Mouse (Mus musculus): ENCODE measurements at regions not wholly inside any gene's neighbourhood (a gene's known extent, or its start where the extent isn't known, plus 50 kb on each side); places are given as distances from the start of the nearest gene placed in this dataset.

GRCm38 (mm10) chr6:51178799-51179398, 253.6 kb upstream of the Nfe2l3 start:
- DNase-seq (ENCODE audit: low spot score in 2 of 2), result no peak

- no peak for DNase-seq (ENCODE audit: low spot score in 2 of 2)
Observed at GRCm38 (mm10) chr6:51179741-51180537, 252.5 kb upstream of the Nfe2l3 start.

GRCm38 (mm10) chr6:51180881-51181875, 251.3 kb upstream of the Nfe2l3 start:
- no peak for DNase-seq (ENCODE audit: low spot score in 2 of 2)

- DNase-seq (ENCODE audit: low spot score in 2 of 2), result no peak
Observed at GRCm38 (mm10) chr6:51181905-51182304, 250.6 kb upstream of the Nfe2l3 start.

GRCm38 (mm10) chr6:51182771-51183284, 249.6 kb upstream of the Nfe2l3 start:
- DNase-seq (ENCODE audit: low spot score in 2 of 2), result no peak

GRCm38 (mm10) chr6:51183576-51184420, 248.7 kb upstream of the Nfe2l3 start:
- DNase-seq (ENCODE audit: low spot score in 2 of 2), result no peak

- no peak for DNase-seq (ENCODE audit: low spot score in 2 of 2)
Observed at GRCm38 (mm10) chr6:51184500-51184899, 248.0 kb upstream of the Nfe2l3 start.

GRCm38 (mm10) chr6:51185201-51185600, 247.3 kb upstream of the Nfe2l3 start:
- no peak for DNase-seq (ENCODE audit: low spot score in 2 of 2)

GRCm38 (mm10) chr6:51189173-51189572, 243.3 kb upstream of the Nfe2l3 start:
- DNase-seq (ENCODE audit: low spot score in 2 of 2), result no peak

GRCm38 (mm10) chr6:51192826-51193225, 239.6 kb upstream of the Nfe2l3 start:
- DNase-seq (ENCODE audit: low spot score in 2 of 2), result no peak

- DNase-seq (ENCODE audit: low spot score in 2 of 2), result no peak
Observed at GRCm38 (mm10) chr6:51193356-51193755, 239.1 kb upstream of the Nfe2l3 start.

GRCm38 (mm10) chr6:51196391-51196790, 236.1 kb upstream of the Nfe2l3 start:
- no peak for DNase-seq (ENCODE audit: low spot score in 2 of 2)

GRCm38 (mm10) chr6:51197000-51197774, 235.3 kb upstream of the Nfe2l3 start:
- no peak for DNase-seq (ENCODE audit: low spot score in 2 of 2)

GRCm38 (mm10) chr6:51200207-51200606, 232.3 kb upstream of the Nfe2l3 start:
- DNase-seq (ENCODE audit: low spot score in 2 of 2), result no peak

- DNase-seq (ENCODE audit: low spot score in 2 of 2), result no peak
Observed at GRCm38 (mm10) chr6:51200837-51201236, 231.6 kb upstream of the Nfe2l3 start.

GRCm38 (mm10) chr6:51204306-51204705, 228.2 kb upstream of the Nfe2l3 start:
- no peak for DNase-seq (ENCODE audit: low spot score in 2 of 2)

- DNase-seq (ENCODE audit: low spot score in 2 of 2), result no peak
Observed at GRCm38 (mm10) chr6:51205411-51205810, 227.1 kb upstream of the Nfe2l3 start.

GRCm38 (mm10) chr6:51206712-51207505, 225.6 kb upstream of the Nfe2l3 start:
- peak in 1 of 2 experiments; percentile 49 for DNase-seq (ENCODE audit: low spot score in 2 of 2)

Data from spleen, postnatal 14 days (tissue).